20 mouse cellular contexts compared by ENCODE assay signal in the genomic region with DNA sequence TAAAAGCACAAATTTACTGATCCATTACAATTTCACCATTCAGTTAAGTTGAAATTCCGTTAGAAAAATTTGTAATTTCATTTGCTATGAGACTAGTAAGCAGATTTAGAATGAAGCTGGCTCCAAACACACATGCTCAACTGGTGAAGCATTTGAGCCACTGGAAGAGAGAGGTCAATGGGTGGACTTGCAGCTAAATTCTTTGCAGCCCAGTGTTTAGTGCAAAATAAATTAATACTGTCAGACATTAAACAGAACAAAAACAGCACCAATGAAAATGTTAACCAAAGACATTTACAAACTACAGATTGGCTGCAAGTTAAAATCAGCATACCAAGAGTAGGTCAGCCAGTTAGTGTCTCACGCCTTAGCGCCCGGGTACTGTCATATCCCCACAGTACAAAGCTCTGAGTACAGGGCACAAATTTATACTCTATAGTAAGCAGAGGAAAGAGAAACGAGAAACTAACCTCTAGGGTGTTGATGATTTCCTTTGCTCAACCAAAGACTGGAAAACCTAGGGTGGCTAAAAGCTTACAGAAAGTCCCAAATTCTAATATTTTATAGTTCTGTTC. TPM values are rescaled to one million over a fixed set of nuclear protein-coding genes. Genes with fewer than 3 reads are reported as not detected.
DNase-seq lines count a peak whose midpoint lies in the region; ATAC-seq lines count a peak whose summit lies in the region.
"Had no signal": no experiment of that assay in that cellular context is flagged by ENCODE, and none has a peak within 500 bp of the region (broad histone marks: within the 10 kb centered on the region; RNA-seq: fewer than 3 reads in every experiment).

No protein-coding gene starts in this region.

- 66% methylated on average over 5 of the region's 5 CpGs for WGBS in embryonic facial prominence, embryonic 12.5 days
- 79% methylated on average over 5 of the region's 5 CpGs for WGBS in embryonic facial prominence, embryonic 10.5 days
- 41% methylated on average over 5 of the region's 5 CpGs for WGBS in kidney, embryonic 16.5 days

- no peak overlapping the region for H3K4me2 ChIP-seq in embryonic facial prominence, embryonic 12.5 days (replicated peaks)
- H3K4me2 ChIP-seq in kidney, embryonic 16.5 days (replicated peaks; ENCODE audit: low read depth, low read length): no peak overlapping the region
- H3K4me2 ChIP-seq: embryonic facial prominence, embryonic 13.5 days; forebrain, embryonic 12.5 days; forebrain, embryonic 15.5 days; heart, embryonic 13.5 days; hindbrain, embryonic 12.5 days; hindbrain, embryonic 15.5 days had no signal

- no peaks in the 10 kb centered on the region for H3K27me3 ChIP-seq in embryonic facial prominence, embryonic 12.5 days
- no peaks in the 10 kb centered on the region for H3K27me3 ChIP-seq in embryonic facial prominence, embryonic 10.5 days (replicated peaks; ENCODE audit: low read depth, poor library complexity, severe bottlenecking)
- no peaks in the 10 kb centered on the region for H3K27me3 ChIP-seq in kidney, embryonic 16.5 days (ENCODE audit: insufficient read depth, low read length)
- H3K27me3 ChIP-seq: embryonic facial prominence, embryonic 13.5 days; forebrain, embryonic 12.5 days; forebrain, embryonic 15.5 days; heart, embryonic 13.5 days; hindbrain, embryonic 12.5 days; hindbrain, embryonic 15.5 days had no signal

- H3K27ac ChIP-seq in embryonic facial prominence, embryonic 12.5 days: 0 out of 2 replicates have a peak overlapping the region, but pooled peaks have one; percentile 36
- H3K27ac ChIP-seq in embryonic facial prominence, embryonic 10.5 days (replicated peaks): no peak overlapping the region
- H3K27ac ChIP-seq in kidney, embryonic 16.5 days (ENCODE audit: low read length): peak overlapping the region; percentile 69; the same call in 1 of the 2 replicates
- H3K27ac ChIP-seq: embryonic facial prominence, embryonic 13.5 days; forebrain, embryonic 12.5 days; forebrain, embryonic 15.5 days; heart, embryonic 13.5 days; hindbrain, embryonic 12.5 days; hindbrain, embryonic 15.5 days had no signal

- no peak overlapping the region for H3K4me3 ChIP-seq in embryonic facial prominence, embryonic 12.5 days
- H3K4me3 ChIP-seq in embryonic facial prominence, embryonic 10.5 days: no peak overlapping the region
- H3K4me3 ChIP-seq in kidney, embryonic 16.5 days (ENCODE audit: low read length): no peak overlapping the region
- H3K4me3 ChIP-seq: embryonic facial prominence, embryonic 13.5 days; erythroblast, embryonic 14.5 days; forebrain, embryonic 12.5 days; forebrain, embryonic 15.5 days; heart, embryonic 13.5 days; hindbrain, embryonic 12.5 days; hindbrain, embryonic 15.5 days had no signal

- H3K9ac ChIP-seq in embryonic facial prominence, embryonic 12.5 days: no peak overlapping the region
- H3K9ac ChIP-seq in kidney, embryonic 16.5 days (replicated peaks; ENCODE audit: low read length): no peak overlapping the region
- H3K9ac ChIP-seq: embryonic facial prominence, embryonic 13.5 days; forebrain, embryonic 12.5 days; forebrain, embryonic 15.5 days; heart, embryonic 13.5 days; hindbrain, embryonic 12.5 days; hindbrain, embryonic 15.5 days had no signal

- H3K4me1 ChIP-seq in embryonic facial prominence, embryonic 12.5 days: peaks cover 20% of the 10 kb centered on the region
- H3K4me1 ChIP-seq in embryonic facial prominence, embryonic 10.5 days: peaks cover 63% of the 10 kb centered on the region
- H3K4me1 ChIP-seq in kidney, embryonic 16.5 days (ENCODE audit: insufficient read depth, low read length): peaks cover 19% of the 10 kb centered on the region; the same call in 1 of the 2 replicates

- no peaks in the 10 kb centered on the region for H3K9me3 ChIP-seq in embryonic facial prominence, embryonic 12.5 days
- H3K9me3 ChIP-seq in embryonic facial prominence, embryonic 10.5 days: no peaks in the 10 kb centered on the region
- H3K9me3 ChIP-seq in kidney, embryonic 16.5 days (ENCODE audit: low read length): no peaks in the 10 kb centered on the region
- H3K9me3 ChIP-seq: embryonic facial prominence, embryonic 13.5 days; forebrain, embryonic 12.5 days; forebrain, embryonic 15.5 days; heart, embryonic 13.5 days; hindbrain, embryonic 12.5 days; hindbrain, embryonic 15.5 days had no signal

- no peak for ATAC-seq in embryonic facial prominence, embryonic 12.5 days (ENCODE audit: insufficient number of reproducible peaks, insufficient read depth, low FRiP score, low TSS enrichment)
- peak; percentile 73; the same call in 1 of the 2 replicates for ATAC-seq in kidney, embryonic 16.5 days (ENCODE audit: low FRiP score, low TSS enrichment)
- ATAC-seq: forebrain, embryonic 15.5 days; Patski had no signal

- DNase-seq in embryonic facial prominence, embryonic 10.5 days (ENCODE audit: low spot score): no peak
- peak; percentile 29 for DNase-seq in kidney, adult 9 months
- DNase-seq in kidney, adult 18-20 months: no peak
- DNase-seq in kidney, postnatal 14 days: no peak
- DNase-seq: adrenal gland, postnatal 10 days; adrenal gland, postnatal 36 days; cerebellum, adult 18-20 months; cerebellum, adult 9-10 months; cerebellum, postnatal 14 days; gastrocnemius, postnatal 25 days had no signal

- H3K36me3 ChIP-seq in embryonic facial prominence, embryonic 12.5 days: no peaks in the 10 kb centered on the region
- H3K36me3 ChIP-seq in embryonic facial prominence, embryonic 10.5 days (replicated peaks): no peaks in the 10 kb centered on the region
- H3K36me3 ChIP-seq in kidney, embryonic 16.5 days (ENCODE audit: insufficient read depth, low read length): no peaks in the 10 kb centered on the region
- H3K36me3 ChIP-seq: embryonic facial prominence, embryonic 13.5 days; forebrain, embryonic 12.5 days; forebrain, embryonic 15.5 days; heart, embryonic 13.5 days; hindbrain, embryonic 12.5 days; hindbrain, embryonic 15.5 days had no signal

RNA-seq across cellular contexts. Expression of gene Fign, which starts 13.9 kb away (rescaled TPM):
- polyA plus RNA-seq in embryonic facial prominence, embryonic 12.5 days (2016; fragmentation: Nextera tagmentation; extraction: Ambion mirVana): 7.4 and 7.9 TPM in 2 replicates
- 21.1 and 28.6 TPM in 2 replicates for polyA plus RNA-seq in embryonic facial prominence, embryonic 10.5 days (2016; fragmentation: Nextera tagmentation; extraction: Ambion mirVana)
- polyA plus RNA-seq in kidney, embryonic 16.5 days (2015; fragmentation: Nextera tagmentation; extraction: Ambion mirVana): 8.9 and 9.1 TPM in 2 replicates
- polyA plus RNA-seq: erythroblast, embryonic 14.5 days; Patski had no signal
